Mouse (Mus musculus): ENCODE data around the gene Kdm4b. TPM values are rescaled to one million over a fixed set of nuclear protein-coding genes. Genes with fewer than 3 reads are reported as not detected.
A peak's percentile ranks its signal among the peaks of the same experiment; 100 is the strongest.

Gene Kdm4b
- polyA plus RNA-seq, 1 experiment from 2014 or later = 39.1 TPM

DNA sequence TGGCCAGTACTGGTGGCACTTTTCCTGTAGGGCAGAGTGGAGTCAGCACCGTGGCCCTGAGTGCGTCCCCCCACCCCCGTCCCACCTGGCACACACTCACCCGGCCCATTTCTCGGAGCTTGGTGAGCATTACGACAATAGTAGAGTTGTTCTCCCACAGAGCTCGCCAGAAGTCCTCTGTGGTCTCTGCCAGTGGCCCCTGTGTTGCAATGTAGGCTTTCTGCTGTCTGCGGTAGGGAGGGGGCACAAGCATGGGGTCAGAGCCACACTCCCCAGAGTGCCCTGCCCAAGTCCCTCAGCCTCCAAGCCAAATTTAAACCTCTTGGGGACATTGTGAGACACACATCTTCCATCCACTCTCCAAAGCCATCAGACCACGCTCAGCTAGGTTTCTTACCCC, 88.9 kb downstream of the Kdm4b start:
- Histone ChIP-seq H3K36me3 (ENCODE audit: insufficient read depth, low read length) (peaks cover 90% of the 10 kb centered on the region), H3K27me3 (ENCODE audit: insufficient read depth, low read length) (no peaks in the 10 kb centered on the region), H3K4me1 (ENCODE audit: insufficient read depth, low read length) (peaks cover 5% of the 10 kb centered on the region), H3K4me2 (replicated peaks; ENCODE audit: low read depth, low read length) (no peak overlapping the region), H3K27ac (ENCODE audit: low read length) (no peak overlapping the region), H3K4me3 (ENCODE audit: low read length) (no peak overlapping the region), H3K9me3 (ENCODE audit: low read length) (no peaks in the 10 kb centered on the region), H3K9ac (replicated peaks; ENCODE audit: low read length) (no peak overlapping the region)
- WGBS = 91% methylated on average over 9 of the region's 9 CpGs
- ATAC-seq (ENCODE audit: low FRiP score, low TSS enrichment) = no peak

DNA sequence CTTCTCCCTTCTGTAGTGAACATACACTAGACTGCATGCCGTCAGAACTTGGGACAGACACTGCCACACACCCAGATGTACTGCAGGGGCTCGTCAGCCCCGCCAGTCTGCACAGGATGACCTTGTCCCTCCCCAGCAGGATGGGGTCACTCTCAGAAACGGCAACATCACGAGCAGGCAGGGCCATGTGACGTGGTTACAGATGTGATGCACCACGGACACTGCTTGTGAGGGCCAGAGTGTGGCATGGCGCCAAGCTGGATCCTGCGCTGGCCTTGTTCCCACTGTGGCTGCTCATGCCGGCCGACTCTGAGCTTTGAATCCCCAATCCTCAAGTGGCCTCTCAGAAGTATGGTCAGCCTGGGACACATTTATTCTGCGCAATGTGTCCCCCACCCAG, 92.4 kb downstream of the Kdm4b start:
- no peak for ATAC-seq (ENCODE audit: low FRiP score, low TSS enrichment)
- H3K9me3 ChIP-seq (ENCODE audit: low read length) = no peaks in the 10 kb centered on the region
- no peak overlapping the region for H3K4me2 ChIP-seq (replicated peaks; ENCODE audit: low read depth, low read length)
- peaks cover 94% of the 10 kb centered on the region for H3K36me3 ChIP-seq (ENCODE audit: insufficient read depth, low read length)
- 71% methylated on average over 12 of the region's 12 CpGs for WGBS
- H3K4me3 ChIP-seq (ENCODE audit: low read length) = no peak overlapping the region
- H3K9ac ChIP-seq (replicated peaks; ENCODE audit: low read length) = no peak overlapping the region
- no peaks in the 10 kb centered on the region for H3K27me3 ChIP-seq (ENCODE audit: insufficient read depth, low read length)
- H3K4me1 ChIP-seq (ENCODE audit: insufficient read depth, low read length) = no peaks in the 10 kb centered on the region
- no peak overlapping the region for H3K27ac ChIP-seq (ENCODE audit: low read length)

DNA sequence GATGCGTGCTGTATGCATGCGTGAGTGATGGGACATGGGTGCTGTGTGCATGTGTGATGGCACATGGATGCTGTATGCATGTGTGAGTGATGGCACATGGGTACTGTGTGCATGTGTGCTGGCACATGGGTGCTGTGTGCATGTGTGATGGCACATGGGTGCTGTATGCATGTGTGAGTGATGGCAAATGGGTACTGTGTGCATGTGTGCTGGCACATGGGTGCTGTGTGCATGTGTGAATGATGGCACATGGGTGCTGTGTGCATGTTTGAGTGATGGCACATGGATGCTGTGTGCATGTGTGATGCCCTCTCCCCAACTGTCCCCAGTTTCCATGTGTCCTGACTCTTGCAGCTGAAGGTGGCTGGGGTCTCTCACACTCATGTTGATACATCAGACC, 94.2 kb downstream of the Kdm4b start:
- Histone ChIP-seq H3K9ac (replicated peaks; ENCODE audit: low read length) (no peak overlapping the region), H3K4me2 (replicated peaks; ENCODE audit: low read depth, low read length) (no peak overlapping the region), H3K27me3 (ENCODE audit: insufficient read depth, low read length) (no peaks in the 10 kb centered on the region), H3K27ac (ENCODE audit: low read length) (no peak overlapping the region), H3K4me1 (ENCODE audit: insufficient read depth, low read length) (no peaks in the 10 kb centered on the region), H3K4me3 (ENCODE audit: low read length) (no peak overlapping the region), H3K36me3 (ENCODE audit: insufficient read depth, low read length) (peaks cover 92% of the 10 kb centered on the region), H3K9me3 (ENCODE audit: low read length) (no peaks in the 10 kb centered on the region)
- no peak for ATAC-seq (ENCODE audit: low FRiP score, low TSS enrichment)
- 96% methylated on average over 2 of the region's 2 CpGs for WGBS

DNA sequence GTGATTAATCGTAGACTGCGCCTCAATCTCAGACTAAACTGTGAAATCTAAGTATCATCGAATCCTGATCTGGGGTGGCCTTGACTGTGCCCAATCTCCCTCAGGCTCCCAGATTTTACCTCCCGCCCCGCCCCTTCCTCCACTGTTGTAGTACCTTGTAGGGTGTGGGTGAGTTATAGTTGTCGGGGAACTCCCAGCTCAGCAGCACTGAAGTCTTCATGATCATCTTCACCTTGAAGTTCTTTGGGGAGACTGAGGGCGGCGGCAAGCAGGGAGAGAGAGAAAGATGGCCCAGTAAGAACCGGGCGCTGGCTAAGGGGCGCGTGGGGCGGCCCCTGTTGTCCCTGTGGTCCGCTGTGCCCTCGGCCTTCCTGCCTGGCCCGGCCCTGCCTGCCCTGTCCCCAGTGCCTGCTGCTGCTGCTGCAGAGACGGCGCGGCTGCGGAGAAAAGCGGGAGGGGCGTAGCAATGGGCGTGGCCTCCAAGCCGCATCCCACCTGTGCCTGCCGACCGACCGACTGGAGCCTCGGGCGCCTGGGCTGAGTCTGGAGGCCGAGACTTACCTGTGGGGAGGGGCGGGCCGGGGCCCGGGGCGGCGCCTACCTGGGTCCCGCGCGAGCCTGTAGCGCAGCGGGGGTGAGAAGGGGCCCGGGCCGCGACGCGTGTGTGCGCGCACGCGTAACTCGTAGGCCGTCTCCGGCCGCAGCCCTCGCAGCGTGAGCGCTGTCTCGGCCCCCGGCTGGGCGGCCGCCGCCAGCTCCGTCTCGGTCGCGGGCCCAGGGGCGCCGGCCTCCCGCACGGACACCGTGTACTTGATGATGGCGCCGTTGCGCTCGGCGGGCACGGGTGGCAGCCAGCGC, 99.1 kb downstream of the Kdm4b start:
- ATAC-seq (ENCODE audit: low FRiP score, low TSS enrichment) = peak; percentile 83
- H3K9me3 ChIP-seq (ENCODE audit: low read length) = no peaks in the 10 kb centered on the region
- H3K4me1 ChIP-seq (ENCODE audit: insufficient read depth, low read length) = peaks cover 10% of the 10 kb centered on the region
- no peaks in the 10 kb centered on the region for H3K27me3 ChIP-seq (ENCODE audit: insufficient read depth, low read length)
- peak overlapping the region; percentile 96 for H3K4me2 ChIP-seq (replicated peaks; ENCODE audit: low read depth, low read length)
- WGBS = 16% methylated on average over 65 of the region's 77 CpGs
- peak overlapping the region; percentile 76 for H3K9ac ChIP-seq (replicated peaks; ENCODE audit: low read length)
- H3K36me3 ChIP-seq (ENCODE audit: insufficient read depth, low read length) = peaks cover 59% of the 10 kb centered on the region
- H3K4me3 ChIP-seq (ENCODE audit: low read length) = peak overlapping the region; percentile 53
- H3K27ac ChIP-seq (ENCODE audit: low read length) = peak overlapping the region; percentile 72

DNA sequence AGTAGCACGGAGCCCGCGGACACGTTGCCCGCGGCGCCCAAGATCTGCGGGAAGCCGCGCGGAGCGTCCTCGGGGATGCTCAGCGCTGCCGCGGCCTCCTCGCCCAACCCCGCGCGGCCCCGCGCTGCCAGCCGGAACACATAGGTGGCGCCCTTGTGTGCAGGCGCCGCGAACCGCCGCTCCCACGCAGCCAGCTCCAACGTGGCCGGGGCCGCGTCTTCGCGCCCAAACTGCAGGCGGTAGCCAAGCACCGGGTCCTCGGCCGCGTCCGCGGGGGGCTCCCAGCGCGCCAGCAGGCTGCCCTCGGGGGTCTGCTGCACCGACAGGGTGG, 99.7 kb downstream of the Kdm4b start:
- ATAC-seq (ENCODE audit: low FRiP score, low TSS enrichment) = peak; percentile 72
- H3K4me2 ChIP-seq (replicated peaks; ENCODE audit: low read depth, low read length) = peak overlapping the region; percentile 96
- no peaks in the 10 kb centered on the region for H3K27me3 ChIP-seq (ENCODE audit: insufficient read depth, low read length)
- under 1% methylated on average over 47 of the region's 47 CpGs for WGBS
- H3K9ac ChIP-seq (replicated peaks; ENCODE audit: low read length) = peak overlapping the region; percentile 76
- peaks cover 10% of the 10 kb centered on the region for H3K4me1 ChIP-seq (ENCODE audit: insufficient read depth, low read length)
- no peaks in the 10 kb centered on the region for H3K9me3 ChIP-seq (ENCODE audit: low read length)
- peaks cover 53% of the 10 kb centered on the region for H3K36me3 ChIP-seq (ENCODE audit: insufficient read depth, low read length)
- H3K4me3 ChIP-seq (ENCODE audit: low read length) = peak overlapping the region; percentile 53
- H3K27ac ChIP-seq (ENCODE audit: low read length) = peak overlapping the region; percentile 72

DNA sequence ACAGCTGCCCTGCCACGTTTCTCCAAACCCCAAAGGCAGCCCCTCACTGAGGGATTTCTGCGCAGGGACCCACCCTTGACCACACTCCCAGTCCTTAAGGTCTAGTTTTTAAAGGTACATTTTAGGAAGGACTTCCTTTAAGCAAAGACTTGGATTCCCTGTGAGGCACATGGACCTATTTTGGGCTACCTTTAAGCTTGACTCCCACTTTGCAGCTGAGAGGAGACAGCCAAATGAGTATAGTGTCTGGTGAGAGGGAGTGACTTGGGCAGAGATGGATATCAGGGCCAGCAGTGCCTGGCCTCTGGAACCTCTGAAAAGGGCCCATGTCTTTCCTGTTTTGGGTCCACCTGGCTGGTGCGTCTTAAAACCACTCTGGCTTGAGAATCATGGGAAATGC, 100.1 kb downstream of the Kdm4b start:
- Histone ChIP-seq H3K9ac (replicated peaks; ENCODE audit: low read length) (peak overlapping the region; percentile 76), H3K27ac (ENCODE audit: low read length) (peak overlapping the region; percentile 61; the same call in 1 of the 2 replicates), H3K9me3 (ENCODE audit: low read length) (no peaks in the 10 kb centered on the region), H3K4me1 (ENCODE audit: insufficient read depth, low read length) (peaks cover 10% of the 10 kb centered on the region), H3K4me2 (replicated peaks; ENCODE audit: low read depth, low read length) (peak overlapping the region; percentile 96), H3K4me3 (ENCODE audit: low read length) (peak overlapping the region; percentile 53), H3K27me3 (ENCODE audit: insufficient read depth, low read length) (no peaks in the 10 kb centered on the region), H3K36me3 (ENCODE audit: insufficient read depth, low read length) (peaks cover 49% of the 10 kb centered on the region)
- 28% methylated on average over 3 of the region's 3 CpGs for WGBS
- no peak for ATAC-seq (ENCODE audit: low FRiP score, low TSS enrichment)

DNA sequence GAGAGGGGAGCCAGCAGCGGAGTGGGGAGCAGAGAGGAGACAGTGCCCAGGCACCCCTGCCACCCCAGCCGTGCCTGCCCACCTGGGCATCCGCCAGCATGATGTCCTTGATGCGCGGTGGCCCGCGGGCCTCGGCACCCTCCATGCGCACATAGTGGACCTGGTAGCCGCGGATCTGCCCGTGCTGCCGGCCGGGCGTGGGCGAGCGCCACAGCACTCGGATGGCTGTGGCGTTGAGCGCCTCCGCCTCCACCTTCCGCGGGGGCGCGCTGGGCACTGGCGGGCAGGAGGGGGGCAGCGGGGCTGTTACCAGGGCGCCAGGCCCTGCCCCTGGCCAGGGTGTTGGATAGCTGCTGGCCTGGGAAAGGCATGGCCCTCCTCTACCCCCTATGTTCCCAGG, 102.0 kb downstream of the Kdm4b start:
- H3K9me3 ChIP-seq (ENCODE audit: low read length) = no peaks in the 10 kb centered on the region
- no peaks in the 10 kb centered on the region for H3K27me3 ChIP-seq (ENCODE audit: insufficient read depth, low read length)
- no peak overlapping the region for H3K4me3 ChIP-seq (ENCODE audit: low read length)
- no peak overlapping the region for H3K27ac ChIP-seq (ENCODE audit: low read length)
- peaks cover 10% of the 10 kb centered on the region for H3K4me1 ChIP-seq (ENCODE audit: insufficient read depth, low read length)
- no peak for ATAC-seq (ENCODE audit: low FRiP score, low TSS enrichment)
- WGBS = 85% methylated on average over 18 of the region's 28 CpGs
- H3K4me2 ChIP-seq (replicated peaks; ENCODE audit: low read depth, low read length) = no peak overlapping the region
- no peak overlapping the region for H3K9ac ChIP-seq (replicated peaks; ENCODE audit: low read length)
- H3K36me3 ChIP-seq (ENCODE audit: insufficient read depth, low read length) = peaks cover 41% of the 10 kb centered on the region

DNA sequence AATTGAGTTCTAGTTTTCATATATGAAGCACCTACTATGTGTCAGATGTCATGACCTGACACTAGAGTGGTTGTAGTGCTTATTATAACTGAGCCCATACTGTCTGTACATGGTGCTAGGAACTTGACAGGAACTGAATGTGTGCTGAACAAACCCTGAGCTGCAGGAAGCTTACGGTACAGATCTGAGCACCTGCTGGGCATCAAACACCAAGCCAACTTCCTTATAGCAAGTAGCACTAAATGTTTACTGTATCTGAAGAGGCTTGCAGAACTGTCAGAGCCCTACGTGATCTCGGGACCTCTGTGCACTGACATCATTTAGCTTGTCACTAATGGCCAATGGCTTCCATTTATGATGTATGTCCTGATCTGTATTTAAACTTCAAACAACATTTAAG, 105.7 kb downstream of the Kdm4b start:
- Histone ChIP-seq H3K9me3 (ENCODE audit: low read length) (no peaks in the 10 kb centered on the region; the same call in 1 of the 2 replicates), H3K27me3 (ENCODE audit: insufficient read depth, low read length) (no peaks in the 10 kb centered on the region), H3K4me2 (replicated peaks; ENCODE audit: low read depth, low read length) (no peak overlapping the region), H3K4me1 (ENCODE audit: insufficient read depth, low read length) (no peaks in the 10 kb centered on the region), H3K27ac (ENCODE audit: low read length) (no peak overlapping the region), H3K36me3 (ENCODE audit: insufficient read depth, low read length) (peaks cover 53% of the 10 kb centered on the region), H3K9ac (replicated peaks; ENCODE audit: low read length) (no peak overlapping the region), H3K4me3 (ENCODE audit: low read length) (no peak overlapping the region)
- ATAC-seq (ENCODE audit: low FRiP score, low TSS enrichment) = no peak
- WGBS = 91% methylated on average over 3 of the region's 3 CpGs

DNA sequence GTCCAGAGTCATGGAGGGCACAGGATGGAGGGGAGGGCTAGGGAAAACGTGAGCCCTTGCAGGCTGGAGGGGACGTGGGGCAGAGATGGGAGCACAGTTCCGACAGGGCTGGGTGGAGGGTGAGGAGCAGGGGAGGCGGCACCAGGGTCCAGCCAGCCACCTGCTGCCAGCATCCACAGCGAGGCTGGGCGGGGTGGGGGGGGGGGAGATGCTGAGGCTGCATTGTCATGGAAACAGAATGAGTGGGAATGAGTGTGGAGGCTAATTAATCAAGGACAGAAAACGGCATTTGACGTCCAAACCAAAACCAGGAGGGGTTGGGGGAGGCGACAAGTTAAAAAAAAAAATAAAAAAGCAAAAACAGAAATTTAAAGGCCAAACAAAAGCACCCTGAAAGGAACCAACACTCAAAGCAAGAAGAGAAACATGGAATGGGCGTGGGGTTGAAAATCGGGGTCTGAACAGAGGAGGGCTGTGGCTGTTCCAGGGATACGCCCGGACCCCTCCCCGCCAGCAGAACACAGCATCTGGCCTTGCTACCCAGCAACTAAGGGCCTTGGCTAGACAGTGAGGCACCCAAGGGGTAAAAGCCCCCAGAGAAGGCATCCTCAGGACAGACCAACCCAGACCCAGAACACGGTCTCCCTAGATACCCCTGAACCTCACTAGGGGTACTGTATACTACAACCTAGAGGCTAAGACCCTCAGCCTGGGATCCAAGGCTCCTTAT, 114.0 kb downstream of the Kdm4b start:
- Histone ChIP-seq H3K27ac (ENCODE audit: low read length) (no peak overlapping the region), H3K9me3 (ENCODE audit: low read length) (peaks cover 7% of the 10 kb centered on the region), H3K4me1 (ENCODE audit: insufficient read depth, low read length) (no peaks in the 10 kb centered on the region), H3K9ac (replicated peaks; ENCODE audit: low read length) (no peak overlapping the region), H3K27me3 (ENCODE audit: insufficient read depth, low read length) (no peaks in the 10 kb centered on the region), H3K4me2 (replicated peaks; ENCODE audit: low read depth, low read length) (no peak overlapping the region), H3K4me3 (ENCODE audit: low read length) (no peak overlapping the region), H3K36me3 (ENCODE audit: insufficient read depth, low read length) (peaks cover 58% of the 10 kb centered on the region)
- WGBS = 81% methylated on average over 15 of the region's 15 CpGs
- ATAC-seq (ENCODE audit: low FRiP score, low TSS enrichment) = no peak

DNA sequence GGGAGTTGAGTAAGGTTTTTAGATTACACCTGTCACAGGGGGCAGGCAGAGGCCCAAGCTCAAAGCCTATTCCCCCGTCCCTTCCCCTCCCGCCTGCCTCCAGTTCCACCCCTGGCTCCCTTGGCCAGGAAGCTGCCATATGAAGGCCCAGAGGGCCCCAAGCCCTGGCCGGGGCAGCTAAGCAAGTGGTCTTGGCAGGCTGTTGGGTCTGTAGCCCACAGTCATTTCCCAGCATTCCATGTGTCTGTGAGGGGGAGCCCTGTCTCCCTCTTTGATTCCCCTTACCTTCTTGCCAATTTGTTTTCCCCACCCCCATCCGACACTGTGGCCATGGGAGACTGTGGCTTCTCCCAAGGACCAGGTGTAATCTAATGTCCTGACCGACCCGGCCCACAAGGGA, 116.5 kb downstream of the Kdm4b start:
- Histone ChIP-seq H3K4me2 (replicated peaks; ENCODE audit: low read depth, low read length) (no peak overlapping the region), H3K27ac (ENCODE audit: low read length) (no peak overlapping the region), H3K36me3 (ENCODE audit: insufficient read depth, low read length) (peaks cover 53% of the 10 kb centered on the region), H3K27me3 (ENCODE audit: insufficient read depth, low read length) (no peaks in the 10 kb centered on the region), H3K4me1 (ENCODE audit: insufficient read depth, low read length) (no peaks in the 10 kb centered on the region), H3K9me3 (ENCODE audit: low read length) (no peaks in the 10 kb centered on the region; the same call in 1 of the 2 replicates), H3K4me3 (ENCODE audit: low read length) (no peak overlapping the region), H3K9ac (replicated peaks; ENCODE audit: low read length) (no peak overlapping the region)
- 88% methylated on average over 6 of the region's 6 CpGs for WGBS
- ATAC-seq (ENCODE audit: low FRiP score, low TSS enrichment) = no peak

Data from kidney, embryonic 16.5 days (tissue).